8 mouse cellular contexts compared by ENCODE assay signal in genomic region chr2:102400605-102401351, GRCm38 (mm10). TPM values are rescaled to one million over a fixed set of nuclear protein-coding genes. Genes with fewer than 3 reads are reported as not detected.
DNase-seq lines count a peak whose midpoint lies in the region; ATAC-seq and TF ChIP-seq lines count a peak whose summit lies in the region.

No protein-coding gene starts in this region.

- peak; percentile 96 for DNase-seq in A20 (ENCODE audit: low read depth, low spot score)
- DNase-seq in heart, adult 9 months (ENCODE audit: low spot score in 2 of 2), result peak; percentile 89 to 91
- peak; percentile 69 for DNase-seq in limb, embryonic 14.5 days (ENCODE audit: low spot score)
- DNase-seq in spleen, adult 2 months (ENCODE audit: low read depth in 1 of 2, low spot score in 2 of 2), result peak; percentile 73 to 85

- peak; percentile 88 for ATAC-seq in embryonic facial prominence, embryonic 15.5 days (ENCODE audit: insufficient number of reproducible peaks, low FRiP score, low TSS enrichment, low read depth)
- ATAC-seq in kidney, embryonic 14.5 days (ENCODE audit: low FRiP score, low TSS enrichment), result peak; percentile 92
- ATAC-seq in limb, embryonic 14.5 days (ENCODE audit: low FRiP score, low read depth), result peak; percentile 85
- peak; percentile 97 for ATAC-seq in midbrain, embryonic 16.5 days

- peak overlapping the region; percentile 46 for H3K27ac ChIP-seq in bone marrow macrophage, adult 2 months (ENCODE audit: insufficient read depth, low read depth, low read length)
- H3K27ac ChIP-seq in embryonic facial prominence, embryonic 15.5 days (replicated peaks), result peak overlapping the region; percentile 96
- H3K27ac ChIP-seq in kidney, embryonic 14.5 days (ENCODE audit: low read depth, low read length), result peak overlapping the region; percentile 90
- H3K27ac ChIP-seq in limb, embryonic 14.5 days (replicated peaks; ENCODE audit: low read depth, low read length), result peak overlapping the region; percentile 98
- peak overlapping the region; percentile 94 for H3K27ac ChIP-seq in midbrain, embryonic 16.5 days (ENCODE audit: low read length)
- H3K27ac ChIP-seq in spleen, adult 2 months (ENCODE audit: insufficient read depth, low read length), result peak overlapping the region; percentile 85

- peak overlapping the region; percentile 81 for H3K9ac ChIP-seq in embryonic facial prominence, embryonic 15.5 days
- peak overlapping the region; percentile 92 for H3K9ac ChIP-seq in kidney, embryonic 14.5 days (ENCODE audit: low read depth, low read length)
- H3K9ac ChIP-seq in limb, embryonic 14.5 days (ENCODE audit: low read depth, low read length, severe bottlenecking), result peak overlapping the region; percentile 95
- H3K9ac ChIP-seq in midbrain, embryonic 16.5 days (ENCODE audit: low read depth, low read length), result peak overlapping the region; percentile 89

- TF ChIP-seq POLR2A in bone marrow macrophage, adult 2 months (IDR thresholded peaks at IDR 0.05; ENCODE audit: borderline replicate concordance, low read depth, low read length), result no peak
- peak; percentile 52; the same call in 1 of the 2 replicates for TF ChIP-seq POLR2A in limb, embryonic 14.5 days (IDR thresholded peaks at IDR 0.05; ENCODE audit: borderline replicate concordance, extremely low read depth, insufficient read depth, insufficient read length)
- TF ChIP-seq POLR2A in spleen, adult 2 months (IDR thresholded peaks at IDR 0.05; ENCODE audit: low read depth, low read length), result 0 out of 2 replicates have a peak, but pooled peaks have one; percentile 3

- under 1% methylated on average over 81 of the region's 94 CpGs for WGBS in embryonic facial prominence, embryonic 15.5 days
- under 1% methylated on average over 87 of the region's 94 CpGs for WGBS in kidney, embryonic 14.5 days
- WGBS in limb, embryonic 14.5 days, result under 1% methylated on average over 55 of the region's 94 CpGs
- under 1% methylated on average over 67 of the region's 94 CpGs for WGBS in midbrain, embryonic 16.5 days
- 2% methylated on average over 90 of the region's 94 CpGs for WGBS in spleen, adult 2 months

- no peaks in the 10 kb centered on the region for H3K36me3 ChIP-seq in embryonic facial prominence, embryonic 15.5 days
- no peaks in the 10 kb centered on the region for H3K36me3 ChIP-seq in kidney, embryonic 14.5 days (ENCODE audit: control insufficient read depth, insufficient read depth, low read length)
- H3K36me3 ChIP-seq in limb, embryonic 14.5 days (ENCODE audit: control insufficient read depth, insufficient read depth, low read length), result no peaks in the 10 kb centered on the region
- no peaks in the 10 kb centered on the region for H3K36me3 ChIP-seq in midbrain, embryonic 16.5 days (ENCODE audit: control insufficient read depth, insufficient read depth, low read length)
- H3K36me3 ChIP-seq in spleen, adult 2 months (ENCODE audit: control insufficient read depth, insufficient read depth, low read length), result no peaks in the 10 kb centered on the region

- no peaks in the 10 kb centered on the region for H3K9me3 ChIP-seq in embryonic facial prominence, embryonic 15.5 days (replicated peaks)
- no peaks in the 10 kb centered on the region for H3K9me3 ChIP-seq in kidney, embryonic 14.5 days (ENCODE audit: control insufficient read depth, low read length)
- no peaks in the 10 kb centered on the region for H3K9me3 ChIP-seq in limb, embryonic 14.5 days (ENCODE audit: control insufficient read depth, low read length)
- H3K9me3 ChIP-seq in midbrain, embryonic 16.5 days (replicated peaks; ENCODE audit: control insufficient read depth, low read length, poor library complexity, severe bottlenecking), result no peaks in the 10 kb centered on the region

- H3K4me3 ChIP-seq in bone marrow macrophage, adult 2 months (ENCODE audit: insufficient read depth, low read length), result peak overlapping the region; percentile 62
- H3K4me3 ChIP-seq in embryonic facial prominence, embryonic 15.5 days (replicated peaks), result peak overlapping the region; percentile 72
- H3K4me3 ChIP-seq in kidney, embryonic 14.5 days (ENCODE audit: low read length), result peak overlapping the region; percentile 69
- peak overlapping the region; percentile 68 for H3K4me3 ChIP-seq in limb, embryonic 14.5 days (replicated peaks; ENCODE audit: low read length)
- H3K4me3 ChIP-seq in midbrain, embryonic 16.5 days (ENCODE audit: low read depth, low read length), result peak overlapping the region; percentile 78
- peak overlapping the region; percentile 69 for H3K4me3 ChIP-seq in spleen, adult 2 months (ENCODE audit: extremely low read depth, insufficient read depth, insufficient read length)

- peaks cover 6% of the 10 kb centered on the region; the same call in 1 of the 2 replicates for H3K4me1 ChIP-seq in bone marrow macrophage, adult 2 months (ENCODE audit: control insufficient read depth, insufficient read depth, low read length)
- H3K4me1 ChIP-seq in embryonic facial prominence, embryonic 15.5 days, result peaks cover 13% of the 10 kb centered on the region
- peaks cover 12% of the 10 kb centered on the region for H3K4me1 ChIP-seq in kidney, embryonic 14.5 days (ENCODE audit: control insufficient read depth, insufficient read depth, low read length)
- H3K4me1 ChIP-seq in limb, embryonic 14.5 days (ENCODE audit: control insufficient read depth, insufficient read depth, low read length), result peaks cover 15% of the 10 kb centered on the region
- peaks cover 28% of the 10 kb centered on the region for H3K4me1 ChIP-seq in midbrain, embryonic 16.5 days (ENCODE audit: control insufficient read depth, insufficient read depth, low read length)
- H3K4me1 ChIP-seq in spleen, adult 2 months (ENCODE audit: control insufficient read depth, insufficient read depth, insufficient read length), result peaks cover 16% of the 10 kb centered on the region

- peak overlapping the region; percentile 82 for H3K4me2 ChIP-seq in embryonic facial prominence, embryonic 15.5 days (replicated peaks)
- peak overlapping the region; percentile 88 for H3K4me2 ChIP-seq in kidney, embryonic 14.5 days (replicated peaks; ENCODE audit: low read depth, low read length)
- H3K4me2 ChIP-seq in limb, embryonic 14.5 days (replicated peaks; ENCODE audit: low read depth, low read length, severe bottlenecking), result peak overlapping the region; percentile 83
- H3K4me2 ChIP-seq in midbrain, embryonic 16.5 days (ENCODE audit: low read length), result peak overlapping the region; percentile 76

- no peaks in the 10 kb centered on the region for H3K27me3 ChIP-seq in embryonic facial prominence, embryonic 15.5 days
- no peaks in the 10 kb centered on the region for H3K27me3 ChIP-seq in kidney, embryonic 14.5 days (ENCODE audit: control insufficient read depth, insufficient read depth, low read length)
- H3K27me3 ChIP-seq in limb, embryonic 14.5 days (ENCODE audit: control insufficient read depth, insufficient read depth, low read length), result no peaks in the 10 kb centered on the region
- no peaks in the 10 kb centered on the region for H3K27me3 ChIP-seq in midbrain, embryonic 16.5 days (ENCODE audit: control insufficient read depth, insufficient read depth, low read depth, low read length)
- H3K27me3 ChIP-seq in spleen, adult 2 months (ENCODE audit: control insufficient read depth, insufficient read depth, low read length), result no peaks in the 10 kb centered on the region

- TF ChIP-seq CTCF in bone marrow macrophage, adult 2 months (IDR thresholded peaks at IDR 0.05; ENCODE audit: low read depth, low read length), result no peak
- no peak for TF ChIP-seq CTCF in spleen, adult 2 months (IDR thresholded peaks at IDR 0.05; ENCODE audit: extremely low read depth, insufficient read depth, insufficient read length, insufficient replicate concordance)

RNA-seq across cellular contexts. Expression of gene Trim44, which starts 6.8 kb away (rescaled TPM):
- polyA plus RNA-seq in bone marrow macrophage, adult 2 months (2012; ENCODE audit: insufficient read depth, insufficient read length, missing spikeins), result 29.9 and 40.3 TPM in 2 replicates
- polyA plus RNA-seq in embryonic facial prominence, embryonic 15.5 days (2015; fragmentation: Nextera tagmentation; extraction: Ambion mirVana), result 31.6 TPM in 2 replicates
- polyA plus RNA-seq in kidney, embryonic 14.5 days (2014; fragmentation: Nextera tagmentation; extraction: Ambion mirVana), result 24.4 and 42.5 TPM in 2 replicates
- 66.6 and 69.7 TPM in 2 replicates for polyA plus RNA-seq in limb, embryonic 14.5 days (2012; rRNA removed)
- polyA plus RNA-seq in limb, embryonic 14.5 days (2014; fragmentation: Nextera tagmentation; extraction: Ambion mirVana), result 36.4 and 43.0 TPM in 2 replicates
- polyA plus RNA-seq in midbrain, embryonic 16.5 days (2015; fragmentation: Nextera tagmentation; extraction: Ambion mirVana), result 57.1 and 59.6 TPM in 2 replicates
- polyA plus RNA-seq in spleen, adult 2 months (2012; rRNA removed), result 12.9 and 15.4 TPM in 2 replicates

RNA-seq across cellular contexts. Expression of gene Fjx1, which starts 51.5 kb away (rescaled TPM):
- polyA plus RNA-seq in bone marrow macrophage, adult 2 months (2012; ENCODE audit: insufficient read depth, insufficient read length, missing spikeins), result not detected in 2 replicates
- 15.9 and 16.4 TPM in 2 replicates for polyA plus RNA-seq in embryonic facial prominence, embryonic 15.5 days (2015; fragmentation: Nextera tagmentation; extraction: Ambion mirVana)
- polyA plus RNA-seq in kidney, embryonic 14.5 days (2014; fragmentation: Nextera tagmentation; extraction: Ambion mirVana), result 7.8 and 9.9 TPM in 2 replicates
- polyA plus RNA-seq in limb, embryonic 14.5 days (2012; rRNA removed), result 38.8 and 46.5 TPM in 2 replicates
- 25.5 and 30.3 TPM in 2 replicates for polyA plus RNA-seq in limb, embryonic 14.5 days (2014; fragmentation: Nextera tagmentation; extraction: Ambion mirVana)
- 28.0 and 29.5 TPM in 2 replicates for polyA plus RNA-seq in midbrain, embryonic 16.5 days (2015; fragmentation: Nextera tagmentation; extraction: Ambion mirVana)
- 0.56 and 0.98 TPM in 2 replicates for polyA plus RNA-seq in spleen, adult 2 months (2012; rRNA removed)

Comparison
In these comparisons a context has a peak if more than half of its experiments do, and no peak if none do; other contexts are left out.
1. Peak in every context shown above with its lines: DNase-seq, ATAC-seq, H3K4me3 ChIP-seq and H3K27ac ChIP-seq.
2. H3K27ac ChIP-seq: peak in every context shown above with its lines; median percentile 98 in limb, embryonic 14.5 days; 96 in embryonic facial prominence, embryonic 15.5 days; 94 in midbrain, embryonic 16.5 days; 90 in kidney, embryonic 14.5 days; 85 in spleen, adult 2 months; 46 in bone marrow macrophage, adult 2 months.